Mouse (Mus musculus) leukemia stem cell, adult 10-12 weeks (primary cell): ENCODE measurements around the gene Slc2a4. TPM values are rescaled to one million over a fixed set of nuclear protein-coding genes. Genes with fewer than 3 reads are reported as not detected.

Source experiments
- polyA plus RNA-seq: library from polyadenylated mRNA; stranded (reverse); fragments of >175 nt; gene quantifications from 2 replicates; pipeline ENCODE4 v1.2.3, GENCODE M21; 2012; ENCODE audit warnings: low replicate concordance

Slc2a4 gene
- polyA plus RNA-seq, result 2.4 and 14.7 TPM in 2 replicates

DNA sequence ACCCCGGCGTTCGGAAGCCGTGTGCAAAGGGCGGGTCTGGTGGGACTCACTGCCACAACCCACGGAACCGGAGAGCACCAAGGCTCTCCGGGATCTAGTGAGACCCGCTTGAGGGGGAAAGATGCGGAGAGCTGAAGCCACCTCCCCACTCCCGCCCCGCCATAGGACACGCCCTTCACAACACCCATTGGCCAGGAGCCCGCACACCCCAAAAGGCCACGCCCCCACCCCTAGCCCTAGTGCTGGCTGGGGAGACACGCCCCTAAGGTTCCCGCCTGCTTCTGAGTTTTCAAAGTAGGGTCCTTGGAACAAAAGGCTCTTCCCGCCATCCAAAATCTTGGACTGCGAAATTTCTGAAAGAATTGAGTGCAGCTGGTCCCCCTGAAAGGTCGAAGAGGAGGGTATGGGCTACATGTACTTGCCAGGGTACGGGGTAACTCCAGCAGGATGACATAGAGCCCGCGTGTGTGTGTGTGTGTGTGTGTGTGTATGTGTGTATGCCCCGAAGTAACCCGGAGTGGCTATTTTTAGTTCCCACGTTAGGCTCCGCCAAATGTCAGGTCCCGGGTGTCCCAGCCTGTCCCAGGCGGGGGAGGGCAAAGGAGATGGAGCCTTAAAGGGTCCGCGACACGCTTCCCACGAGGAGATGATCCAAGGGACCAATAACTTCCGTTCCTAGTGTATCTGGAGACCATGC, at the start of gene Slc2a4:
Slc2a4 (minus strand) TSS at position 123 of the 697 bp plus-strand sequence.

DNA sequence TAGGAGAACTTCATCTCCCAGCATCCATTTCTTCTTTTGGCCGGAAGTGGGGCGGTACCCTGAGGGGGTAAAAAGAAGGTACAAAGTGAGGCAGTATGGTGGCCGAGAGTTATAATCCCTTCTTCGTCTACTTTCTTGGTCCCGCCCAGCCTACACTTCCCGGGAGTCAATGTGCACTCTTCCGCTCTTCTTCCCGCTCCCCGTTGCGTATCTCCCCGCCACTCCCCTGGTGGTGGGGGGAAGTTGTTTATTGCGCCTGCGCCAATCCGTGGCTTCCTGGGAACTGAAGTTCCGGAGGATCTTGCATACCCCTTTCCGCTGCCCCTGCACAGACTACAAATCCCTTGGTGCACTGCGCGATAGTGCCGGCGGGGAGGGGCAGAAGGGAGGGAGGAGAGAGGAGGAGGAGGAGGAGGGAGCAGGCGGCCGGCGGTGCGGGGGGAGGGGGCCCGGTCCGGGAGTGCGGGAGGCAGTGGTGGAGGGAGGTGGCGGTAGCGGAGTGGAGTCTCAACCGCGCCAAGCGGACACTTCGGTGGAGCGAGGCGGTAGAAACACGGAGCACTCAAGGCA, 47.5 kb upstream of the Slc2a4 start, which contains the start of gene Phf23:
Phf23 (plus strand) TSS at position 387 of the 570 bp plus-strand sequence.

DNA sequence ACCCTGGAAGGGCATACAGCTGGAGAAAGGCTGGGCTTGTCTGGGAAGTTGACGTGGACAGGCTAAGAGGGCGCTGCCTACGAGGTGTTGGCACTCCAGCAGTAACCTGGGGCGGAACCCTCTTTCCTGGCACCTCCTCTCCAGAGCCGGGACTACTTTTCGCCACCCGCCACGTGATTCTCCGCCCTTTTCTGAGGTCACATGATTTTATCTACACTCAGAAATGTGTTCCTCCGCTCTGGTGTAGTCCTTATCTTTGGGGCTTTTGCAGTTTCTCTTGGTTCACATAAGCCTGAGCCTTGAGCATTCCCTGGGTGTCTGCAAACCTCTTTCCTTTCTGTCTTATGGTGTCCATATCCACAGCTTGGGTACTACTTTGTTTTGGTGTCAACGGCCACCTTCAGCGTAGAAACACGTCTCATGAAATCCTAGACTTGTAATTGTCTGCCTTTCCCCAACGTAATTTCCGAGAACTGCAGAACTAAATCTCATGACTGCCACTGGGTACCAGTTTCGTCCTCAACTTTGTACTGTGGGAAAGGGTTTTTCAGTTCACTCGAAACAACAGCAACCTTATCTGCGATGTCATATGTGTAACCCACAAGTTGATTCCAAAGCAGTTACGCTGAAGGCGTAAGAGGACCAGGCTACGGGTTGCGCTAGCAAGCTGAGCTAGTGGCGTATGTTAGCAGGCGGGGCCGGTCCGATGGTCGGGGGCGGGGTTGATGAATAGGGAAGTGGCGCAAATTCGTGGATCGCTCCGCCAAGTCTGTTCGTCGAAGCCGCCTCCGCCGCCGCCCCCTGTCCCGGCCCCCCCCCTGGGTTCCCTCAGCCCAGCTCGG, 43.1 kb upstream of the Slc2a4 start, which contains the start of gene Gabarap:
Gabarap (plus strand) TSS at position 294 of the 842 bp plus-strand sequence.

DNA sequence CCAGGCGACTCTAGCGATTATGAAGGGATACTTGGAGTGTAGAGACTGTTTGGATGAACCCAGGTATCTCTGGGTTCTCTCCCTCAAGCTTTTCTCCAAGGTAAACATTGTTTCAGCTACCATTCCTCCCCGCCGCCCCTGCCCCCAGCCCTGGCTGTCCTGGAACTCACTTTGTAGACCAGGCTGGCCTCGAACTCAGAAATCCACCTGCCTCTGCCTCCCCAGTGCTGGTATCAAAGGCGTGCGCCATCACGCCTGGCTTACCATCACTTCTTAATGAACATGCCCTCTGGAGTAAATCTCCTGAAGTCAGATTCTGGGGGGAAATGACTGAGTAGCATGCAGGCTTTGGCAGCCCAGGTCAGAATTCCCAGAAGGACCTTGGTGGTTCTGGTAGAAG, 34.2 kb upstream of the Slc2a4 start, which contains the start of gene Elp5:
Elp5 (minus strand) TSS at position 293 of the 400 bp plus-strand sequence.

DNA sequence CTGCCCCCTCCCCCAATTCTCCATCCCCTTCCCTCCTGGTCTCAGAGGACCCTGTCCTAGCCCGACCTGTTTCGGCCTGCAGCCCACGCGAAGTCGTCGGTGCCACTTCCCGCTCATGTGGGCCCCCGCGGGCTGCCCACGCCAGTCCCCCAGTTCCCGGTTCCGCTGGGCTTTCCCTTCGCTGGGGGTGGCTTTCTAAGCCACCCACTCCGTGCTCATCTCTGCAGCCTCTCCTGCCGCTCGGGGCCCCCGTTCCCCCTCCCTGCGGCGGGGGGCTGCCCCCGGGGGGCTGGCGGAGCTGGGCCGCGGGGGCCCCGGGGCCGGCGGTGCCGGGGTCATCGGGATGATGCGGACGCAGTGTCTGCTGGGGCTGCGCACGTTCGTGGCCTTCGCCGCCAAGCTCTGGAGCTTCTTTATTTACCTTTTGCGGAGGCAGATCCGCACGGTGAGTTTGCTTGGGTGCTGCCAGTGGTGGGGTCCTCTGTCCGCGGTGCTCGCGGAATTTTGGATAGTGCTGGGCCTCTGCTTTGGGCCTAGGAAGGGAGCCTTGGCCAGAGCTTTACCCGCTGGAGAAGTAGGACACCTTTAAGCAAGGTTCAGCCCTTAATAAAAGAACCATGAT, 33.3 kb upstream of the Slc2a4 start, which contains the start of gene Ctdnep1:
Ctdnep1 (plus strand) TSS at position 16 of the 622 bp plus-strand sequence.

DNA sequence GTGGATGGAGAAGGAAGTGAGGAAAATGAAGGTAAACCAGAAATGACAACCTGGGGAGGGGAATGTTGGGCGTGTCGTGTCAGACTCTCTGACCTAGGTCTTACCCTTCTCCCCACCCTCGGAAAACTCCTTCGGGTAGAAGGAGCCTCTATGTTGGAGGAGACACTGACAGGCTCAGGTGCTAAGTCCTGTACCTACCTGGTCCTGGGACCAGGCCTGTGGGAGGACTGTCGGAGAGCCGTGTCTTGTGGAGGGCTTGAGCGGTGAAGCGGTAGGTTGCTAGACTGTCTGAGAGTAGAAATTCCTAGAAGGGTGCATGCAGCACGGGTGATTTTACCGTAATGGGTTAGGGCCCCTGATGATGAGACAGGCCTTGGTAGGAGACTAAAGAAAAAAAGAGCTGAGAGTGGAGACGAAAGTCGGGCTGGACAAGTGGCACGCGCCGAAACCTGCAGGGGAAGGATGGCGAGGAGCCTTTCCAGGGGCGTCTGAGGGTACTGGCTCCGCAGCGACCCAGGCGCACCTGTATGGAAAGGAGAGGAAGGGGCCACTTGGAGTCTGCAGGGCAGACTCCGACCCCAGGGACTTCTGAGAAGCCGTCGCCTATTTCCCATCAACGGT, 16.8 kb upstream of the Slc2a4 start, which contains the start of gene Cldn7:
Cldn7 (plus strand) TSS at position 130 of the 621 bp plus-strand sequence.

DNA sequence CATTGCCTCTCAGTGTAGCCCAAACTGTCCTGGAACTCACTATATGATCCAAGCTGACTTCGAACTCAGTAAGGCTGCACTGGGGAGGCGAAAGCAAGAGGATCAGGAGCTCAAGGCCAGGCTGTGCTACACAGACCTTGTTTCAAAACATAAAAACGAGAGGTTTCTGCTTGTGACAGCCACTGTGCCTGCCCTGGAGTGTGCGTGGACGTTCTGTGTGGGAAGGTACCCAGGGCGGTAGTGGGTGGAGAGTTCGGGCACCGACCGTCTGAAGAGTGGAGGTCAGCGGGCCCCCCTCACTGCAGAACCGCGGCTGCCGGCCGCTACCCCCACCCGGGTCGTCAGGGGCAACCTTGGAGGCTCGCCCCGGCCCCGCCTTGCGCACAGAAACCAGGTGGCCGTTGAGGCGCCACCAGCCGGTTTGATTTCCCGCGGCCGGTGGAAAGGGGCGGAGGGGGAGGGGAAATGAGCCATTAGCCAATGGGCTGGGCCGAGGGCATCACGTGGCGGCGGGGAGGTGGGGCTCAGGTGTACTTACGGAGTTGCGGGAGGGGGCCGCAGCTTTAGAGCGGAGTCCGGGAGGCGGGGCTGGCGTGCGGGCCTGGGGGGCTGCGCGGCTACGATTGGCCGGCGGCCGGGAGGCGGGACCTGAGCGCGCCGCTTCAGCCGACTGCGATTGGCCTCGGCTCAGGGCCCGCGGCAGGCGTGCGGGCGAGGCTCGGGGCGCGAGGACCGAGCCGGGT, 12.7 kb downstream of the Slc2a4 start, which contains the start of gene Ybx2:
Ybx2 (plus strand) TSS at position 660 of the 743 bp plus-strand sequence.

DNA sequence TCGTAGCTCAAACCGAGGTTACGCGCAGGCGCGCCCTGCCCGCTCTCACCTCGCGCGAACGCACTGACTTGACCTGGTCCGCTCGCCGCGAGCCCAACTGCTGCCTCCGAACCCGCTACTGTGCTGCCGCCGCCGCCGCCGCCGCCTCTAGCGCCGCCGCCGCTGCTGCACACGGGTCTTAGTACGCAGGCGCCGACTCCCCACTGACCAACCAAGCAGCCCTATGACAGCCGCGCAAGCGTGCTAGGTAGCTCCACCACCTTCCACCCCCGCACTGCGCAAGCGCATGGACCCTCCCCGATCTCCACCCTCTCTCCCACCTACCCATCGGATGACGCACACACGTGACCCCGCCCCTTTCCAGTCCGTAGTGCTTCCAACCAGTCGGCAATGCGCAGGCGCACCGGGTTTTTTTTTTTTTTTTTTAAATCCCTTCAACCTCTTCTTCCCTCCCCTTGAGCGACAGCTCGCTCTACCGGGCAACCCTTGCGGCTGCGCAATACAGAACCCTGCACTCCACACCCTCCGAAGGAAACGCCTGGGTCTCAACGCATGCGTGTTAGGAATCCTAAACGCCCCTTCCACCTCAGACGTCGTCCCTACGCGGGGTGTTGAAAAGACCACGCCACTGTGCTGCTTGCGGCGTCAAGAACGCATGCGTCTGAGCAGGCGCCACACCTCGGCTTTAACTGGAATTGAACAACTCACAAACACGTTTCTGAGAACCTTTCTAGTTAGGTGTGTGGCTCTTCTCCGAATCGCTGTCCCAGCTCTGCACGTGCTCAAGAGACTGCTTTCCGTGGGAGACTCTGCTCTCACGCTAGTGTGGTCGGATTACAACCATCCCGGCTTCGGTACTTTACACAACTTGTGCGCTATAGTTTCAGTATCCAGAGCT, 26.6 kb downstream of the Slc2a4 start, which contains the start of gene Eif5a:
Eif5a (minus strand) TSS at position 845 of the 898 bp plus-strand sequence.

DNA sequence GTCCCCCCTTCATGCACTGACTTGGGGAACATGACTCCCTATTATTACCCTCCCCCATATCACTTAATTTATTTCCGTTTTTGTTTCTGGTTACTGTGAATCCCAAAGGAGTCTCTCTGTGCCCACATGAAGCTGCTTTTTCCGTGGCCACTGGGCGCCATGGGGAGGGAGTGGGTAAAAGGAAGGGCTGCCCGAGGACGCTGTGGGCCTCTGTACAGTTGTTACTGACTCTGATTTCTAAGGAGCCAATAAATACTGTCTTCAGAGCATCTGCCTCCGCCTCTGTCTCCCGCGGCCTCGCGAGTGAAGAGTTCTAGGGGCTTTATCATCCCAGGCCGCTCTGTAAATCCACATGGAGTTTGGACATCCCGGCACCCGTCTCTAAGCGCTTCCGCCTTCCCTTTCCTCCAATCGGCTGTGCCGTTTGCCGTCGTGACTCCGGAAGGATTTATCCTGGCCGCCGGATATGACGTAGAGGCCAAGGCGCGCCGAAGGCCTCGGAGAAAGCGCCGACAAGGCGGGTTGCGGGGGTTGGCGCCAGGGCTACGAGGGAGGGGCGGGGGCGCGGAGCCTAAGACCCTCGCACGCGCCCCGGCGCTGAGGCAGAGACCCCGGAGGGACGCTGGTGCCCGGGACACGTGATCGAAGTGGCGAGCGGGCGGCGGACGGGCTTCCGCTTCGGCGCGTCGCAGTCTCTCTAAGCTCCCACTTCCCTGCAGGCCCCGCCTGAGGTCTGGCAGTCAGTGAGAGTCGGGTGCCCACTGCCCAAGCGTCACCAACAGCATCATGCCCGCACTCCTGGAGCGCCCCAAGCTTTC, 34.2 kb downstream of the Slc2a4 start, which contains the start of gene Gps2:
Gps2 (plus strand) TSS at position 335 of the 818 bp plus-strand sequence.

DNA sequence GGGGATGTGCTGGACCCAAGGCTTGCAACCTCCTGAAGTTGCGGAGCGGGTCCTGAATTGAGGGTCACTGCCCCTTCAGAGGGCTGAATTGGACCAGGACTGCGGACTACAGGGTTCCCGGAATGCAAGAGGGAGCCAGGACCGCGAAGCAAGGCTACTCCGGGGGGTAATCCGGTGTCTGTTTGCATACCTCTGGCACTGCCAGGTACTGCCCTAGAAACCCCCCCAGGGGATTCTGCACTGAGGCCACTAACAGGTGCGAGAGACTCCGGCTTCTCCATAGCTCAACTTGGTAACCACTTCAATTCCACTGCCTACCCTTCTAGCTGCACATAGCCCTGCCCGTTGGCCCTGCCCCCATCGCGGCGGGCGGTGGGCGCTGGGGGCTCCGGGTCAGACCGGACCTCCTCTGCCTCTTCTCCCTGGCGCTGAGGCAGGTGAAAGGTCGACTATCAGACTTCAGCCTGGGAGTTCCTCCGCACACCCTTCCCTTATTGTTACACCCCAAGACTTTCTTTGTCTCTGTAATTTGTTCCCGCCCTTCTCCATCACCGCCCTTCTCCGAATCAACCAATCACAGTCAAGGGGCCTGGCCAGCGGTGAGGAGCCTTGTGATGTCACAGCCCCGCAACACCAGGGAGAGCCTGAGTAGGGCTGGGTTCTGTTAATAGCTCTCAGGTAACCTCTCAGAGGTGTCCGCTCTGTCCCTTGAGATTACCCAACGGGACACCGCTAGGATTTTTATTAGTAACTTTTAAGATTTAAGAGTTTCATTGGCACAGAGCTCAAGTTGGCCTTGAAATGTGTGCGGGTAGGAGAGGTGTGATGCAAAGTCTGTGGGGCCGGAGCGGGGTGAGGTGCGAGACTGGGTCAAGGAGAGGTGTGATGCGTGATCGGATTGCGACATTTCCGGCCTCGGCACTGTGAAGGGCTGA, 47.2 kb downstream of the Slc2a4 start, which contains the start of the genes 2810408A11Rik and Neurl4:
2810408A11Rik (minus strand) TSS at position 517 of the 935 bp plus-strand sequence.
Neurl4 (plus strand) TSS at position 602 of the 935 bp plus-strand sequence.

DNA sequence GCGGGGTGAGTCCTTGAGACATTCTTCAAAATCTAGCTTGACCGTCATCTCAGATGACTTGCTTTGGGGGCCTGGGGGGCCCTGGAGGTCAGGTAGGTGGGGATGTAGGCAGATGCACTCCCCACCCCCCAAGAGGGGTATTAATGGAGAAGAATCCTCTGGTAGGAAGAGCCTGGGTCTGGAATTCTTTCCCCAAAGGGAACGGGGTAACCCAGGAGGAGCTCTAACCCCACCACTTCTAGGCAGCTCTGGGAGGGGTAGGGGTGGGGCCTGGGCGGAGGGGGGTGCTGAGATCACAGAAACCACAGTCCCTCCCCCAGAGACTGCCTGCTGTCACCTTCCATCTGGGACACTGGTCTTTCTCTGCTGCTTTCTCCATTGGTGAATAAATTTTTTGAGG, 52.7 kb downstream of the Slc2a4 start, which contains the start of gene Acap1:
Acap1 (minus strand) TSS at position 249 of the 400 bp plus-strand sequence.

Other genes with a start within 250 kb of the Slc2a4 start
- gene Polr2a, start 189.6 kb downstream of the Slc2a4 start, polyA plus RNA-seq, result 92.9 and 194 TPM in 2 replicates
- gene Slc35g3, start 186.2 kb downstream of the Slc2a4 start, polyA plus RNA-seq, result not detected in 2 replicates
- gene Zbtb4, start 182.3 kb downstream of the Slc2a4 start, polyA plus RNA-seq, result 38.9 and 47.4 TPM in 2 replicates
- gene Chrnb1, start 152.2 kb downstream of the Slc2a4 start, polyA plus RNA-seq, result 0.18 and 0.20 TPM in 2 replicates
- 0.07 and 0.47 TPM in 2 replicates for gene Fgf11, start 146.3 kb downstream of the Slc2a4 start, polyA plus RNA-seq
- not detected in 2 replicates for gene Tmem102, start 142.6 kb downstream of the Slc2a4 start, polyA plus RNA-seq
- gene Gm39566, start 132.9 kb downstream of the Slc2a4 start, polyA plus RNA-seq, result 0.07 TPM in 1 of 2 replicates, not detected in the other
- not detected in 2 replicates for gene Spem2, start 129.7 kb downstream of the Slc2a4 start, polyA plus RNA-seq
- gene Spem1, start 126.0 kb downstream of the Slc2a4 start, polyA plus RNA-seq, result not detected in 2 replicates
- 3.7 and 5.0 TPM in 2 replicates for gene Nlgn2, start 110.4 kb downstream of the Slc2a4 start, polyA plus RNA-seq
- 531 and 1,176 TPM in 2 replicates for gene Tmem256, start 109.7 kb downstream of the Slc2a4 start, polyA plus RNA-seq
- 64.9 and 78.2 TPM in 2 replicates for gene Plscr3, start 101.8 kb downstream of the Slc2a4 start, polyA plus RNA-seq
- 2.0 and 2.3 TPM in 2 replicates for gene Tnk1, start 89.5 kb downstream of the Slc2a4 start, polyA plus RNA-seq
- gene Tmem95, start 70.2 kb downstream of the Slc2a4 start, polyA plus RNA-seq, result not detected in 2 replicates
- gene Kctd11, start 66.8 kb downstream of the Slc2a4 start, polyA plus RNA-seq, result 1.4 and 2.2 TPM in 2 replicates
- gene Acap1, start 52.6 kb downstream of the Slc2a4 start, polyA plus RNA-seq, result 28.9 and 53.7 TPM in 2 replicates
- gene 2810408A11Rik, start 47.2 kb downstream of the Slc2a4 start, polyA plus RNA-seq, result 0.18 and 0.33 TPM in 2 replicates
- 131 and 182 TPM in 2 replicates for gene Neurl4, start 47.1 kb downstream of the Slc2a4 start, polyA plus RNA-seq
- gene Gps2, start 34.3 kb downstream of the Slc2a4 start, polyA plus RNA-seq, result 157 and 339 TPM in 2 replicates
- 1,855 and 2,103 TPM in 2 replicates for gene Eif5a, start 26.2 kb downstream of the Slc2a4 start, polyA plus RNA-seq
- 0.99 TPM in 1 of 2 replicates, not detected in the other for gene Ybx2, start 12.4 kb downstream of the Slc2a4 start, polyA plus RNA-seq
- 0.62 TPM in 1 of 2 replicates, not detected in the other for gene Cldn7, start 16.6 kb upstream of the Slc2a4 start, polyA plus RNA-seq
- 151 and 407 TPM in 2 replicates for gene Ctdnep1, start 33.0 kb upstream of the Slc2a4 start, polyA plus RNA-seq
- 7.0 and 11.8 TPM in 2 replicates for gene Elp5, start 34.3 kb upstream of the Slc2a4 start, polyA plus RNA-seq
- 126 and 157 TPM in 2 replicates for gene Gabarap, start 43.0 kb upstream of the Slc2a4 start, polyA plus RNA-seq
- gene Phf23, start 47.6 kb upstream of the Slc2a4 start, polyA plus RNA-seq, result 43.8 and 51.3 TPM in 2 replicates
- gene Dvl2, start 52.4 kb upstream of the Slc2a4 start, polyA plus RNA-seq, result 32.3 and 38.3 TPM in 2 replicates
- 24.5 and 26.3 TPM in 2 replicates for gene Acadvl, start 67.2 kb upstream of the Slc2a4 start, polyA plus RNA-seq
- gene Dlg4, start 68.8 kb upstream of the Slc2a4 start, polyA plus RNA-seq, result 4.8 and 5.4 TPM in 2 replicates
- not detected in 2 replicates for gene Asgr1, start 105.9 kb upstream of the Slc2a4 start, polyA plus RNA-seq
- not detected in 2 replicates for gene Asgr2, start 144.5 kb upstream of the Slc2a4 start, polyA plus RNA-seq
- not detected in 2 replicates for gene Mgl2, start 182.1 kb upstream of the Slc2a4 start, polyA plus RNA-seq
- 1.8 TPM in 1 of 2 replicates, not detected in the other for gene Clec10a, start 208.0 kb upstream of the Slc2a4 start, polyA plus RNA-seq